11 mouse cellular contexts compared by ENCODE assay signal in the genomic region with DNA sequence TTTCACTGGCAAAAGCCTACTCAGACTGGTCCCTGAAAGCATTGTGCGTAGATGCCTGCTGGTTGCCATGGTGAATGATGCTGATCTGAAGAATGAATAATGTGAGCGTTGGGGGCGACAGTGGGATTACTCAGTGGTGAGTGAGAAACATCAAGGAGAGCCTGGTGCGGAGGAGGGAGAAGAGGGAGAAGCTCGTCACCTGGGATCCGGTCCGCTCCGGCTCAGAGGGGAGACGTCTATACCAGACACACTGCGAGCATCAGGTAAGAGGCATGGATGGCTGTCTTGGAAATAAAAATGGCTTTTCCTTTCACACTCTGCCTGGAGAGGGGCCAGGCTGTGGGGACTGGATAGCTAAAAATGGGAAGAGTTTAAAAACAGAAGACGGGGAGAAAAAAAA. TPM values are rescaled to one million over a fixed set of nuclear protein-coding genes. Genes with fewer than 3 reads are reported as not detected.
DNase-seq lines count a peak whose midpoint lies in the region; ATAC-seq lines count a peak whose summit lies in the region.
"Had no signal": no experiment of that assay in that cellular context is flagged by ENCODE, and none has a peak within 500 bp of the region (broad histone marks: within the 10 kb centered on the region; RNA-seq: fewer than 3 reads in every experiment).

TSS of gene Fndc9 (plus strand) at position 198 of the 400 bp plus-strand sequence.

- 9% methylated on average over 11 of the region's 11 CpGs for WGBS in forebrain, embryonic 15.5 days
- WGBS in hindbrain, embryonic 14.5 days, result 19% methylated on average over 11 of the region's 11 CpGs
- 34% methylated on average over 11 of the region's 11 CpGs for WGBS in midbrain, embryonic 10.5 days
- whole genome bisulfite sequencing in liver, embryonic 12.5 days (ENCODE audit: insufficient replicate concordance), result 79% methylated on average over 11 of the region's 11 CpGs

- no peaks in the 10 kb centered on the region for H3K27me3 ChIP-seq in forebrain, embryonic 15.5 days
- H3K27me3 ChIP-seq in hindbrain, embryonic 14.5 days (ENCODE audit: control insufficient read depth, insufficient read depth, low read length), result no peaks in the 10 kb centered on the region
- H3K27me3 ChIP-seq in midbrain, embryonic 10.5 days (ENCODE audit: low read depth, poor library complexity, severe bottlenecking), result no peaks in the 10 kb centered on the region
- no peaks in the 10 kb centered on the region for H3K27me3 ChIP-seq in liver, embryonic 12.5 days (replicated peaks)

- DNase-seq in hindbrain, embryonic 14.5 days (ENCODE audit: low spot score), result peak; percentile 61
- DNase-seq in midbrain, embryonic 10.5 days (ENCODE audit: low spot score), result peak; percentile 56
- DNase-seq in right cerebral cortex, postnatal 10 days (ENCODE audit: low spot score in 2 of 2), result peak; percentile 86 to 94
- no peak for DNase-seq in lung, adult 18-20 months
- no peak for DNase-seq in cerebellum, adult 9-10 months
- DNase-seq in thymus, postnatal 10 days (ENCODE audit: low spot score in 2 of 2), result no peak
- DNase-seq: kidney, adult 8-10 months had no signal

- peak within 1 kb of the TSS; percentile 13; the same call in 1 of the 2 replicates for H3K4me2 ChIP-seq in forebrain, embryonic 15.5 days (replicated peaks)
- H3K4me2 ChIP-seq in hindbrain, embryonic 14.5 days (replicated peaks), result 0 out of 2 replicates have a peak within 1 kb of the TSS, but pooled peaks have one; percentile 6
- no peak within 1 kb of the TSS for H3K4me2 ChIP-seq in liver, embryonic 12.5 days
- H3K4me2 ChIP-seq: liver, embryonic 11.5 days had no signal

- no peaks in the 10 kb centered on the region for H3K9me3 ChIP-seq in forebrain, embryonic 15.5 days
- H3K9me3 ChIP-seq in hindbrain, embryonic 14.5 days (ENCODE audit: control insufficient read depth, low read length), result no peaks in the 10 kb centered on the region
- no peaks in the 10 kb centered on the region for H3K9me3 ChIP-seq in midbrain, embryonic 10.5 days (replicated peaks)
- no peaks in the 10 kb centered on the region for H3K9me3 ChIP-seq in liver, embryonic 12.5 days (replicated peaks)
- H3K9me3 ChIP-seq: heart, embryonic 10.5 days had no signal

- H3K36me3 ChIP-seq in forebrain, embryonic 15.5 days, result peaks cover 43% of the 10 kb centered on the region
- H3K36me3 ChIP-seq in hindbrain, embryonic 14.5 days (replicated peaks; ENCODE audit: control insufficient read depth, insufficient read depth), result peaks cover 75% of the 10 kb centered on the region
- H3K36me3 ChIP-seq in midbrain, embryonic 10.5 days, result peaks cover 33% of the 10 kb centered on the region
- peaks cover 8% of the 10 kb centered on the region for H3K36me3 ChIP-seq in liver, embryonic 12.5 days
- H3K36me3 ChIP-seq: heart, embryonic 10.5 days had no signal

- peak within 1 kb of the TSS; percentile 70 for H3K27ac ChIP-seq in forebrain, embryonic 15.5 days (replicated peaks)
- peak within 1 kb of the TSS; percentile 47 for H3K27ac ChIP-seq in hindbrain, embryonic 14.5 days
- peak within 1 kb of the TSS; percentile 61 for H3K27ac ChIP-seq in midbrain, embryonic 10.5 days (replicated peaks)
- no peak within 1 kb of the TSS for H3K27ac ChIP-seq in liver, embryonic 12.5 days
- H3K27ac ChIP-seq: heart, embryonic 10.5 days had no signal

- H3K9ac ChIP-seq in forebrain, embryonic 15.5 days (replicated peaks), result no peak within 1 kb of the TSS
- no peak within 1 kb of the TSS for H3K9ac ChIP-seq in hindbrain, embryonic 14.5 days
- H3K9ac ChIP-seq in liver, embryonic 12.5 days, result no peak within 1 kb of the TSS

- H3K4me3 ChIP-seq in forebrain, embryonic 15.5 days, result no peak within 1 kb of the TSS
- H3K4me3 ChIP-seq in hindbrain, embryonic 14.5 days (replicated peaks; ENCODE audit: low read length), result no peak within 1 kb of the TSS
- peak within 1 kb of the TSS; percentile 7; the same call in 1 of the 2 replicates for H3K4me3 ChIP-seq in midbrain, embryonic 10.5 days
- H3K4me3 ChIP-seq in liver, embryonic 12.5 days, result no peak within 1 kb of the TSS
- H3K4me3 ChIP-seq: heart, embryonic 10.5 days had no signal

- ATAC-seq in forebrain, embryonic 15.5 days (replicated peaks), result peak; percentile 71
- peak; percentile 66 for ATAC-seq in hindbrain, embryonic 14.5 days (ENCODE audit: low FRiP score)
- ATAC-seq in liver, embryonic 12.5 days, result no peak

- peaks cover 27% of the 10 kb centered on the region for H3K4me1 ChIP-seq in forebrain, embryonic 15.5 days
- H3K4me1 ChIP-seq in hindbrain, embryonic 14.5 days (replicated peaks; ENCODE audit: control insufficient read depth, insufficient read depth, low read length), result peaks cover 4% of the 10 kb centered on the region; the same call in 1 of the 2 replicates
- H3K4me1 ChIP-seq in midbrain, embryonic 10.5 days, result peaks cover 24% of the 10 kb centered on the region
- H3K4me1 ChIP-seq in liver, embryonic 12.5 days, result peaks cover 7% of the 10 kb centered on the region

RNA-seq across cellular contexts. Expression of gene Fndc9, which starts in this region (rescaled TPM):
- 3.5 and 3.9 TPM in 2 replicates for polyA plus RNA-seq in forebrain, embryonic 15.5 days (2015; fragmentation: Nextera tagmentation; extraction: Ambion mirVana)
- 2.8 and 3.5 TPM in 2 replicates for polyA plus RNA-seq in hindbrain, embryonic 14.5 days (2014; fragmentation: Nextera tagmentation; extraction: Ambion mirVana)
- polyA plus RNA-seq in midbrain, embryonic 10.5 days (2016; fragmentation: Nextera tagmentation; extraction: Ambion mirVana), result 0.51 and 0.75 TPM in 2 replicates
- not detected in 2 replicates for polyA plus RNA-seq in liver, embryonic 12.5 days (2016; fragmentation: Nextera tagmentation; extraction: Ambion mirVana)
- polyA plus RNA-seq: liver, embryonic 11.5 days had no signal

Comparison
In these comparisons a context has a peak if more than half of its experiments do, and no peak if none do; other contexts are left out.
1. Peak in DNase-seq, H3K4me3 ChIP-seq and H3K27ac ChIP-seq in midbrain, embryonic 10.5 days; RNA of the gene not detected or under 1 TPM.
2. DNase-seq: peak in hindbrain, embryonic 14.5 days (single experiment) and right cerebral cortex, postnatal 10 days (2 of 2); none in lung, adult 18-20 months (0 of 2), cerebellum, adult 9-10 months (single experiment) and thymus, postnatal 10 days (0 of 2).